Mouse (Mus musculus) lung, postnatal 36 days (tissue): ENCODE data around the gene Olfr481.

ENCODE experiments used
- DNase-seq: peaks from one replicate; pipeline ENCODE4 v3.0.0; 2022; ENCODE audit warnings: mixed read lengths

The Olfr481 gene

GRCm38 (mm10) chr7:108079555-108079954 lies at the start of gene Olfr481:
Olfr481 (plus strand) TSS chr7:108079855.
- DNase-seq: no peak

- DNase-seq: no peak
Measured at GRCm38 (mm10) chr7:108033889-108034288, 45.8 kb upstream of the Olfr481 start, which contains the start of gene Olfr478. Olfr478 (minus strand) TSS chr7:108033989.

DNA sequence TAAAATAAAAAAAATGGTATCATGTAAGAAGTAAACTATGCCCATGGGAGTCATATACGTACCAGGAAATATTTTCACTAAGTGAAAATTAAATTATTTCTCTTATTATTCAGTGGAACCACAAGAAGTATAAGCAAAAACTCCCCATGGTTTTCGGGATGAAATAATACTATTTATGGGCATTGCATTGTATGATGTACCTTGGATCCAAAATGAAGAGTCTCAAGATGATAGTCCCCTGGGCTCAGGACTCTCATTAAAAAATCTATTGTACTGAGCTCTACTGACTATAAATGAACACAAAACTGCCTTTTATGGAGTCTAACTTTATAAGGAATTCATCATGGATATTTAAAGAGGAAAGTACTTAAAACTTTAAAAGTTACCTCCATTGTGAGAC lies 29.3 kb upstream of the Olfr481 start, which contains the start of gene Olfr479:
Gene Olfr479, plus strand, starts transcription at position 301 of the 400 bp plus-strand sequence.
- no peak for DNase-seq

DNA sequence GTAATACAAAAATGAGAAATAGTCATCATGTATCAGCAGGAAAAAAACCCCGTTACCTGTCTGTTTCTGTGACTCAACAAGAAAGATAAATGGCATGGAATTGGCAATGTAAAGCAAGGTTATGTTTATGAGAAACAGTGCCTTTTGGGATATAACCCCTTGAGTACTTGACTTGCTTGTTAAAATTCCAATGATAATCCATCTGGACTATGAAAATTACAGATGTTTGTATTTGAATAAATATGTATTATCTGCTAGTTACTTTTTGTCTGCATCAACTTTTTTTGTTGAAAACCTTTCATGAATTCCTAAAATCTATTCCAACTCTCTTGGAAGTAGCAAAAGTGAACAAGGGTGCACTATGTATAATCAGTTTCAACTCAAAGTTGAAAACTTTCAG lies 12.4 kb upstream of the Olfr481 start, which contains the start of gene Olfr480:
Gene Olfr480, minus strand, starts transcription at position 101 of the 400 bp plus-strand sequence.
- no peak for DNase-seq

DNA sequence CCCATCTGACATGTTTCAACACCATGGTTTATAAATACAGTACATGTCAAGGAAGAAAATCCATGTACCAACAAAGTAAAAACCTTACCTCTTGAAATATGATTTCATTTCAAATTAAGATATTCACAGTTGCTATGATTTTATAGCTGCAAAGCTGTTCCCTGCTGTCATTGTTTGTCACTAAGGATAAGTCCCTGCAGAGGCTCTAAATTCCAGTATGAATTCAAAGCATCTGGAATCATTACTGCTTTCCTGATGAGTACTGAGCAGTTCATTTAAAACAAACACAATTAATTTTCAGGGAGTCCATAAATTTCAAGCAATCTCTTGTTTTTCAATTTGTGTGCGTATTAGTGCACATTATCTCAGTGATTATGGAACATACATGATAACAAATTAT lies 17.8 kb downstream of the Olfr481 start, which contains the start of gene Olfr482:
Gene Olfr482, minus strand, starts transcription at position 101 of the 400 bp plus-strand sequence.
- no peak for DNase-seq

DNA sequence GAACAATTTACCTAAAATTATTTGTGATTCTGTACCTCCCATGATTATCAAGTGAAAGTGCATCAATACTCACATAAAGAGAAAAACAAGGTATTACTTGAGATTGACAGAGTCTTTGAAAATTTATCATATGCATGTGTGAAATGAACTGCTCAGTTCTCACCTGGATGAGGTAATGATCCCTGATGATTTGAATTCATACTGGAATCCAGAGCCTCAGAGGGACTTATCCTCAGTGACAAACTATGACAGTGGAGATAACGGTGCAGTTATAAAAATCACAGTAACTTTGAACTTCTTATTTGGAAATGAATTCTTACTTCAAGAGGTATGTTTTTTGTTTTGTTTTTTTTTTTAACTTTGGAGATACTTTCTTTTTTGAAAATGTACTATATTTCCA lies 20.9 kb downstream of the Olfr481 start, which contains the start of gene Olfr483:
Gene Olfr483, plus strand, starts transcription at position 301 of the 400 bp plus-strand sequence.
- DNase-seq: no peak

- no peak for DNase-seq
Measured at GRCm38 (mm10) chr7:108120681-108121080, 41.0 kb downstream of the Olfr481 start.

DNA sequence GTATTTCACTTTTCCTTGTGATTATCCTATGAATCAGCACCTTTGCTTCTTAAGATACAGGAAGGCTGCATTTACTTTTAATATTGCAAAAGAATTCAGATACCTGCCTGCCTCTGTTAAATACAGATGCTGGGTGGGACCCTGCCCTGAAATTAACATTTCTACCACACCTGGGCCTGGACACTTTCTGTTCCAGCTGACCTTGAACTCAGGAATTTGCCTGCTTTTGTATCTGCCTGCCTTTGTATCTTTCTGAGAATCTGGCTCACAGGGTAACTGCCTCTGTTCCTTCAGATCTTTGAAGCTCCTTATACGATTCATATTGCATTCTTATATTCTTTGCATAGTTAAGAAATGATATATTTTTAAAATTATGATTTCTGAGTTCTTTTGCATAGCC lies 41.8 kb downstream of the Olfr481 start:
- no peak for DNase-seq

GRCm38 (mm10) chr7:108127349-108127748 lies 47.7 kb downstream of the Olfr481 start, which contains the start of gene Olfr484:
Olfr484 (minus strand) TSS chr7:108127449.
- no peak for DNase-seq
